Mouse (Mus musculus) lung, adult 10 weeks (tissue): ENCODE results near the gene Cbx8. TPM values are rescaled to one million over a fixed set of nuclear protein-coding genes. Genes with fewer than 3 reads are reported as not detected.

Source experiments
- polyA plus RNA-seq: library from polyadenylated mRNA; stranded (reverse); fragments of 350-450 nt; fragmentation: Illumina TruSeq; extraction: RNeasy Lipid Tissue Mini Kit (QIAGEN cat#74804); gene quantifications from one replicate; pipeline ENCODE4 v1.2.3, GENCODE M21; 2014; ENCODE audit warnings: low read depth, low replicate concordance; ENCODE audit not compliant: insufficient read depth

The Cbx8 gene
- polyA plus RNA-seq: 8.8 TPM

GRCm38 (mm10) chr11:119040600-119041324 is at the start of gene Cbx8:
Gene Cbx8 (minus strand): TSS chr11:119040969.

GRCm38 (mm10) chr11:119086144-119086971 is 45.6 kb upstream of the Cbx8 start, which contains the start of gene Cbx4:
Gene Cbx4 (minus strand): TSS chr11:119086221.

GRCm38 (mm10) chr11:119022895-119023615 is 17.7 kb downstream of the Cbx8 start, which contains the start of gene Cbx2:
Gene Cbx2 (plus strand): TSS chr11:119022962.

GRCm38 (mm10) chr11:118987999-118988398 is 52.8 kb downstream of the Cbx8 start, which contains the start of gene Enpp7:
Gene Enpp7 (plus strand): TSS chr11:118988188.

Other genes starting within 250 kb of the Cbx8 start
- 0.96 TPM for gene Rbfox3, start 129.4 kb downstream of the Cbx8 start, polyA plus RNA-seq
- not detected for gene Enpp7, start 52.8 kb downstream of the Cbx8 start, polyA plus RNA-seq
- 1.8 TPM for gene Cbx2, start 18.0 kb downstream of the Cbx8 start, polyA plus RNA-seq
- 6.2 TPM for gene Cbx4, start 45.3 kb upstream of the Cbx8 start, polyA plus RNA-seq
- gene Tbc1d16, start 187.5 kb upstream of the Cbx8 start, polyA plus RNA-seq: 6.4 TPM
- 8.7 TPM for gene Ccdc40, start 187.6 kb upstream of the Cbx8 start, polyA plus RNA-seq
- 39.3 TPM for gene Gaa, start 226.9 kb upstream of the Cbx8 start, polyA plus RNA-seq